Mouse (Mus musculus): ENCODE results near the gene Rpl19. TPM values are rescaled to one million over a fixed set of nuclear protein-coding genes. Genes with fewer than 3 reads are reported as not detected.

The Rpl19 gene
- polyA plus RNA-seq, 1 experiment from 2014 or later, result 1,072 TPM

DNA sequence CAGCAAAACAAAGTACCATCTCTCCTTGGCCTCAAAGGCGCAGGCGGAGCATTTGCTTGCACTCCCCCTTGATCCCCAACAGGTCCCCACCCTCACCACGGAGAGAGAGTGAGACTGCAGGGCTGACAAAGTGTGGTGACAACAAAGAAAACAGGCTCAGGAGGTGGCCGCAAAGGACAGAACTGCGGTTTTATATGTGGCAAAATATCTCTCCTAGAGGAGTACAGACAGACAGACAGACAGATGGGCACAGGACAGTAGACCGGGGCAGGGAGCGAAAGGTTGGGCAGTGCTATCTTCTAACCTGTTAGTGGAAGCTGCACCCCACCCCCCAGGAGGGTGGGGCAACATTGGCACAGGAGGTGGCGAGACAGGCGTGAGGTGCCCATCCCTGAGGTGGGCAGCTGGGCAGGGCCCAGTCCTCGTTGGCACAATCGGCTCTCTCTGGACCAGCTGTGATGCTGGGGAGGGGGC, 25.1 kb upstream of the Rpl19 start:
- ATAC-seq (replicated peaks; ENCODE audit: low FRiP score), result no peak
- Histone ChIP-seq H3K27ac (no peak overlapping the region), H3K4me1 (peaks cover 48% of the 10 kb centered on the region), H3K36me3 (peaks cover 29% of the 10 kb centered on the region), H3K9ac (no peak overlapping the region), H3K27me3 (peaks cover 21% of the 10 kb centered on the region), H3K4me3 (replicated peaks) (no peak overlapping the region), H3K4me2 (no peak overlapping the region), H3K9me3 (replicated peaks) (no peaks in the 10 kb centered on the region)
- WGBS, result 30% methylated on average over 11 of the region's 11 CpGs

GRCm38 (mm10) chr11:98001986-98002385, 24.5 kb upstream of the Rpl19 start:
- ATAC-seq (replicated peaks; ENCODE audit: low FRiP score), result no peak
- peaks cover 33% of the 10 kb centered on the region for H3K36me3 ChIP-seq
- H3K4me1 ChIP-seq, result peaks cover 48% of the 10 kb centered on the region
- no peak overlapping the region for H3K4me3 ChIP-seq (replicated peaks)
- H3K9ac ChIP-seq, result no peak overlapping the region
- H3K27me3 ChIP-seq, result peaks cover 21% of the 10 kb centered on the region
- no peak overlapping the region for H3K27ac ChIP-seq
- no peaks in the 10 kb centered on the region for H3K9me3 ChIP-seq (replicated peaks)
- no peak overlapping the region for H3K4me2 ChIP-seq
- 63% methylated on average over 6 of the region's 6 CpGs for WGBS

- no peak overlapping the region for H3K9ac ChIP-seq
- no peaks in the 10 kb centered on the region for H3K9me3 ChIP-seq (replicated peaks)
- peaks cover 48% of the 10 kb centered on the region for H3K4me1 ChIP-seq
- WGBS, result 21% methylated on average over 12 of the region's 12 CpGs
- H3K27ac ChIP-seq, result 0 out of 2 replicates have a peak overlapping the region, but pooled peaks have one; percentile 32
- peaks cover 21% of the 10 kb centered on the region for H3K27me3 ChIP-seq
- 0 out of 2 replicates have a peak overlapping the region, but pooled peaks have one; percentile 7 for H3K4me3 ChIP-seq (replicated peaks)
- ATAC-seq (replicated peaks; ENCODE audit: low FRiP score), result no peak
- peaks cover 39% of the 10 kb centered on the region for H3K36me3 ChIP-seq
- peak overlapping the region; percentile 28; the same call in 1 of the 2 replicates for H3K4me2 ChIP-seq
Observed at GRCm38 (mm10) chr11:98002627-98003026, 23.9 kb upstream of the Rpl19 start.

GRCm38 (mm10) chr11:98003171-98003671, 23.3 kb upstream of the Rpl19 start:
- Histone ChIP-seq H3K4me3 (replicated peaks) (no peak overlapping the region), H3K27me3 (peaks cover 21% of the 10 kb centered on the region), H3K4me2 (0 out of 2 replicates have a peak overlapping the region, but pooled peaks have one; percentile 28), H3K4me1 (peaks cover 48% of the 10 kb centered on the region), H3K36me3 (peaks cover 45% of the 10 kb centered on the region), H3K27ac (0 out of 2 replicates have a peak overlapping the region, but pooled peaks have one; percentile 32), H3K9me3 (replicated peaks) (no peaks in the 10 kb centered on the region), H3K9ac (no peak overlapping the region)
- 0 out of 2 replicates have a peak, but pooled peaks have one; percentile 30 for ATAC-seq (replicated peaks; ENCODE audit: low FRiP score)
- WGBS, result 45% methylated on average over 17 of the region's 17 CpGs

- H3K4me2 ChIP-seq, result no peak overlapping the region
- WGBS, result 71% methylated on average over 8 of the region's 8 CpGs
- H3K27ac ChIP-seq, result peak overlapping the region; percentile 51; the same call in 1 of the 2 replicates
- ATAC-seq (replicated peaks; ENCODE audit: low FRiP score), result no peak
- H3K9me3 ChIP-seq (replicated peaks), result no peaks in the 10 kb centered on the region
- H3K4me1 ChIP-seq, result peaks cover 46% of the 10 kb centered on the region
- peaks cover 21% of the 10 kb centered on the region for H3K27me3 ChIP-seq
- H3K36me3 ChIP-seq, result peaks cover 55% of the 10 kb centered on the region
- H3K9ac ChIP-seq, result no peak overlapping the region
- no peak overlapping the region for H3K4me3 ChIP-seq (replicated peaks)
Observed at GRCm38 (mm10) chr11:98004161-98004560, 22.3 kb upstream of the Rpl19 start.

DNA sequence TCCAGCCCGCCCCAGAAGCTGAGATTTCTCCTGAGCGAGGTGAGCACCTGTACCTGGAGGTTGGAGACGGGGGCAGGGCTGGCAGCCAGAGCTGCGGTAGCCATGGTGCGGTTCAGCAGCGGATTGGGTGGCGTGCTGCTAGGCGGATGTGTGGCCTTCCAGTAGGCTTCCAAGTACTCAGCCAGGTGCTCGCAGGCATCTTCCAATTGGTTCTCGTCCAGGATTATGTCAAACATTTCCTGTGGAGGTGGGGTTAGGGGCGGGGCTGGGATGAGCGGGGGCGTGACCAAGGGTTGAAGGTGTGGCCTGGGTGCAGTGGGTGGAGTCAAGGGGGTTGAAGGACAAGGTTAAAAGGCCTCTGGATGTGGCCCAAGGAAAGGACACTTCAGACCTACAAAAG, 21.4 kb upstream of the Rpl19 start:
- 53% methylated on average over 13 of the region's 13 CpGs for WGBS
- ATAC-seq (replicated peaks; ENCODE audit: low FRiP score), result no peak
- H3K9me3 ChIP-seq (replicated peaks), result no peaks in the 10 kb centered on the region
- no peak overlapping the region for H3K4me2 ChIP-seq
- peaks cover 64% of the 10 kb centered on the region for H3K36me3 ChIP-seq
- no peak overlapping the region for H3K4me3 ChIP-seq (replicated peaks)
- no peak overlapping the region for H3K9ac ChIP-seq
- peaks cover 16% of the 10 kb centered on the region for H3K27me3 ChIP-seq
- peaks cover 37% of the 10 kb centered on the region for H3K4me1 ChIP-seq
- no peak overlapping the region for H3K27ac ChIP-seq

DNA sequence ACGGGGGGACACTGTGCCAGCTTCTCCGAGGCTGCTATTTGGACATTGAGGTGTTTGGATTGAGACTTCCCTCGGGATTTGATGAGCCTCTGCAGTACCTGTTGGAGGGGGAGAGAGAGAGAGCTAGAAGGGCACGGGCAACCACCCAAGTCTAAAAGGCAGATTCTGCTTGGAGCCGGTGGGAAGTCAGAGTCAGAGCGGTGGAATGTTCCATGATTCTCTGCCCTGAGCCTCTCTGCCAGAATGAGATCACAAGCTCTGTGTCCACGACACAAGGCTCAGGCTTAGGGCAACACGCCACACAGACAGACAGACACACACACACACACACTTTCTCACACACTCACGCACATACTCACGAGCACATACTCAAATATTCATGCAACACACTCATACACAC, 20.8 kb upstream of the Rpl19 start:
- no peak overlapping the region for H3K4me3 ChIP-seq (replicated peaks)
- no peak overlapping the region for H3K27ac ChIP-seq
- H3K9ac ChIP-seq, result no peak overlapping the region
- peaks cover 70% of the 10 kb centered on the region for H3K36me3 ChIP-seq
- H3K27me3 ChIP-seq, result peaks cover 11% of the 10 kb centered on the region
- H3K4me2 ChIP-seq, result no peak overlapping the region
- 84% methylated on average over 10 of the region's 10 CpGs for WGBS
- H3K4me1 ChIP-seq, result peaks cover 31% of the 10 kb centered on the region
- H3K9me3 ChIP-seq (replicated peaks), result no peaks in the 10 kb centered on the region
- no peak for ATAC-seq (replicated peaks; ENCODE audit: low FRiP score)

DNA sequence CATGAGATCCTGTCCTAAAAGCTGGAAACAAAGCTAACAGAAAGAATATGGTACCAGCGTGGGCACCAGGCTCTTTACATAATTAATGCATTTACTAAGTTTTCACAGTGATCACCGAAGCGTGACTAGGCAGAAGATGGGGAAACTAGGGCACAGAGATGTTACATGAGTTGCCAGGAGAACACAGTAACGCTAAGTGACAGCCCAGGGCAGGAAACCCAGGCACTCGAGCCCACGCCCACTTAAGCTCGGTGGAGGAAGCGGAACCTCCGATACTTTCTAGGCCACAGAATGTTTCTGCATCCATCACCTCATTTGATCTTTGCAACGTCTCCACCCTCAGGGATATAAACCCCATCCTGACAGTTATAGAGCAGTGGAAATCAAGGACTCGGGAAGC, 18.4 kb upstream of the Rpl19 start:
- H3K9ac ChIP-seq, result no peak overlapping the region
- no peak overlapping the region for H3K27ac ChIP-seq
- H3K27me3 ChIP-seq, result no peaks in the 10 kb centered on the region
- no peak for ATAC-seq (replicated peaks; ENCODE audit: low FRiP score)
- WGBS, result 81% methylated on average over 11 of the region's 11 CpGs
- H3K4me3 ChIP-seq (replicated peaks), result no peak overlapping the region
- H3K9me3 ChIP-seq (replicated peaks), result no peaks in the 10 kb centered on the region
- H3K4me2 ChIP-seq, result no peak overlapping the region
- peaks cover 84% of the 10 kb centered on the region for H3K36me3 ChIP-seq
- H3K4me1 ChIP-seq, result peaks cover 18% of the 10 kb centered on the region

DNA sequence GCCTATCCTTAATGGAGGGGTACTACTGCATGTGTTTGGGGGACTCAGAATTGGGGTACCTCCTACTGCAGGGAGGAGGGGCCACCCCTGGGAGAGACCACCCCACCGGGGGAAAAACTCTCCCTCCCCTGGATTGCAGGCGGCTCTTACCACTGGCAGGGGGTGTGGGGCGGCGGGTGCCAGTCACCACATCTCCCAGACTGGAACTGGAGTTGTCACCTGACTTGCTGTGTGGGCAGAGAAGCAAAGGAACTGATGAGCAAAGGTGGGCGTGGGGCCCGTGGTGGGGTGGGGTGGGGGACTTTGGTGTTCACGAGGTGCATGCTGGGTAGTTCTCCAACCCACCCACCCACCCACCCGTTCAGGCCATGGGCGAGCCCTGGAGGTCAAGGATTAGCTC, 14.8 kb upstream of the Rpl19 start:
- peaks cover 6% of the 10 kb centered on the region; the same call in 1 of the 2 replicates for H3K4me1 ChIP-seq
- H3K27ac ChIP-seq, result no peak overlapping the region
- no peaks in the 10 kb centered on the region for H3K9me3 ChIP-seq (replicated peaks)
- no peak for ATAC-seq (replicated peaks; ENCODE audit: low FRiP score)
- peaks cover 89% of the 10 kb centered on the region for H3K36me3 ChIP-seq
- no peaks in the 10 kb centered on the region for H3K27me3 ChIP-seq
- 62% methylated on average over 9 of the region's 9 CpGs for WGBS
- H3K4me2 ChIP-seq, result no peak overlapping the region
- no peak overlapping the region for H3K9ac ChIP-seq
- H3K4me3 ChIP-seq (replicated peaks), result no peak overlapping the region

- H3K9ac ChIP-seq, result no peak overlapping the region
- peaks cover 10% of the 10 kb centered on the region; the same call in 1 of the 2 replicates for H3K4me1 ChIP-seq
- WGBS, result 81% methylated on average over 10 of the region's 10 CpGs
- no peak overlapping the region for H3K27ac ChIP-seq
- ATAC-seq (replicated peaks; ENCODE audit: low FRiP score), result no peak
- H3K9me3 ChIP-seq (replicated peaks), result no peaks in the 10 kb centered on the region
- no peaks in the 10 kb centered on the region for H3K27me3 ChIP-seq
- H3K4me2 ChIP-seq, result no peak overlapping the region
- no peak overlapping the region for H3K4me3 ChIP-seq (replicated peaks)
- peaks cover 89% of the 10 kb centered on the region for H3K36me3 ChIP-seq
Observed at GRCm38 (mm10) chr11:98012831-98013230, 13.7 kb upstream of the Rpl19 start.

GRCm38 (mm10) chr11:98016177-98016576, 10.3 kb upstream of the Rpl19 start:
- Histone ChIP-seq H3K4me3 (replicated peaks) (no peak overlapping the region), H3K4me1 (peaks cover 39% of the 10 kb centered on the region), H3K27ac (no peak overlapping the region), H3K27me3 (no peaks in the 10 kb centered on the region), H3K9me3 (replicated peaks) (no peaks in the 10 kb centered on the region), H3K4me2 (no peak overlapping the region), H3K9ac (no peak overlapping the region), H3K36me3 (peaks cover 63% of the 10 kb centered on the region)
- 87% methylated on average over 5 of the region's 5 CpGs for WGBS
- no peak for ATAC-seq (replicated peaks; ENCODE audit: low FRiP score)

GRCm38 (mm10) chr11:98016824-98017223, 9.7 kb upstream of the Rpl19 start:
- 56% methylated on average over 4 of the region's 4 CpGs for WGBS
- ATAC-seq (replicated peaks; ENCODE audit: low FRiP score), result 0 out of 2 replicates have a peak, but pooled peaks have one; percentile 12
- no peak overlapping the region for H3K4me2 ChIP-seq
- H3K36me3 ChIP-seq, result peaks cover 56% of the 10 kb centered on the region
- no peak overlapping the region for H3K9ac ChIP-seq
- no peak overlapping the region for H3K4me3 ChIP-seq (replicated peaks)
- H3K4me1 ChIP-seq, result peaks cover 46% of the 10 kb centered on the region
- H3K9me3 ChIP-seq (replicated peaks), result no peaks in the 10 kb centered on the region
- H3K27me3 ChIP-seq, result no peaks in the 10 kb centered on the region
- H3K27ac ChIP-seq, result 0 out of 2 replicates have a peak overlapping the region, but pooled peaks have one; percentile 19

- Histone ChIP-seq H3K36me3 (peaks cover 50% of the 10 kb centered on the region), H3K27ac (no peak overlapping the region), H3K4me3 (replicated peaks) (no peak overlapping the region), H3K4me2 (no peak overlapping the region), H3K9ac (no peak overlapping the region), H3K9me3 (replicated peaks) (no peaks in the 10 kb centered on the region), H3K27me3 (no peaks in the 10 kb centered on the region), H3K4me1 (peaks cover 50% of the 10 kb centered on the region)
- ATAC-seq (replicated peaks; ENCODE audit: low FRiP score), result no peak
- WGBS, result 61% methylated on average over 6 of the region's 6 CpGs
Observed at GRCm38 (mm10) chr11:98018222-98018621, 8.3 kb upstream of the Rpl19 start.
